Comparison of ENCODE assay signal across 27 mouse cellular contexts in the genomic region with DNA sequence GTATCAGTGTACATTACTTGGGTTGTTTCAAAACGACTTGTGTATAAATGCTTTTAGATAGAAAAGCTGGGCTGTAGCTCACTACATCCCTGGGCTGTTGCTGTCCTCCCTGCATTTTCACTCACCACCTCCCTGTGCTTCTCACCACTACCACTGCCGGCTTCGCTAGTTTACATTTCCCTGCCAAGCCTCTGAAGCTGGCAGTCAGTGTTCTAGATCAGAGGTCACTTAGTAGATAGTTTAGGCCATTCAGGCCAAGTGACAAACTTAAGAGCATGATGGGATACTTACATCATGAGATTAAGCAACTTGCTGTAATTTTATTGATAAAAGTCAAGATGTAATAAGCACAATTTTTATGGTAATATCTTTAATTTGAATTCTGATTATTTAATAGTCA.
"Had no signal": no experiment of that assay in that cellular context is flagged by ENCODE, and none has a peak within 500 bp of the region (broad histone marks: within the 10 kb centered on the region; RNA-seq: fewer than 3 reads in every experiment).

No protein-coding gene starts in this region.

- H3K27ac ChIP-seq: gastrocnemius, adult 2 months; hindbrain, embryonic 10.5 days; hindbrain, embryonic 12.5 days; hindbrain, embryonic 14.5 days; intestine, embryonic 15.5 days; layer of hippocampus, adult 2 months; limb, embryonic 13.5 days; limb, embryonic 15.5 days; liver, embryonic 13.5 days; liver, embryonic 15.5 days had no signal

- H3K4me3 ChIP-seq: gastrocnemius, adult 2 months; hindbrain, embryonic 10.5 days; hindbrain, embryonic 12.5 days; intestine, embryonic 15.5 days; layer of hippocampus, adult 2 months; limb, embryonic 13.5 days; limb, embryonic 15.5 days; liver, embryonic 13.5 days; liver, embryonic 15.5 days had no signal

- ATAC-seq: hindbrain, embryonic 16.5 days; inflammation-experienced regulatory T-cells, adult 6 months; intestine, embryonic 15.5 days; intestine, postnatal 0 days had no signal

- H3K27me3 ChIP-seq: hindbrain, embryonic 12.5 days; intestine, embryonic 15.5 days; limb, embryonic 13.5 days; limb, embryonic 15.5 days; liver, embryonic 13.5 days; liver, embryonic 15.5 days had no signal

- H3K4me2 ChIP-seq: heart, embryonic 11.5 days; hindbrain, embryonic 12.5 days; hindbrain, embryonic 14.5 days; intestine, embryonic 15.5 days; limb, embryonic 13.5 days; limb, embryonic 15.5 days; liver, embryonic 11.5 days; liver, embryonic 13.5 days; liver, embryonic 15.5 days had no signal

- H3K9ac ChIP-seq: hindbrain, embryonic 12.5 days; hindbrain, embryonic 14.5 days; intestine, embryonic 15.5 days; limb, embryonic 13.5 days; limb, embryonic 15.5 days; liver, embryonic 13.5 days; liver, embryonic 15.5 days had no signal

- H3K4me1 ChIP-seq: hindbrain, embryonic 10.5 days; hindbrain, embryonic 12.5 days; intestine, embryonic 15.5 days; liver, embryonic 13.5 days; liver, embryonic 15.5 days had no signal

- H3K9me3 ChIP-seq: hindbrain, embryonic 12.5 days; intestine, embryonic 15.5 days; limb, embryonic 15.5 days; liver, embryonic 13.5 days; liver, embryonic 15.5 days had no signal

- DNase-seq: gastrocnemius, adult 2 months; gastrocnemius, postnatal 10 days; gastrocnemius, postnatal 25 days; heart, postnatal 10 days; heart, postnatal 4 days; kidney, adult 18-20 months; kidney, adult 8-10 months; kidney, postnatal 10 days; kidney, postnatal 25 days; kidney, postnatal 4 days; layer of hippocampus, postnatal 36 days; left cerebral cortex, postnatal 4 days; liver, embryonic 13.5 days; lung, adult 18-20 months had no signal
